Mouse (Mus musculus) lung, postnatal 0 days (tissue): ENCODE measurements around the gene Nprl2.

Experiments
- CTCF ChIP-seq: IDR thresholded peaks from 2 replicates; pipeline ENCODE4 v1.5.1; 2016; ENCODE audit warnings: antibody characterized with exemption, mild to moderate bottlenecking
- EP300 ChIP-seq: IDR thresholded peaks from 2 replicates; pipeline ENCODE4 v1.6.1; 2016; ENCODE audit warnings: antibody characterized with exemption, mild to moderate bottlenecking, control low read depth

DNA sequence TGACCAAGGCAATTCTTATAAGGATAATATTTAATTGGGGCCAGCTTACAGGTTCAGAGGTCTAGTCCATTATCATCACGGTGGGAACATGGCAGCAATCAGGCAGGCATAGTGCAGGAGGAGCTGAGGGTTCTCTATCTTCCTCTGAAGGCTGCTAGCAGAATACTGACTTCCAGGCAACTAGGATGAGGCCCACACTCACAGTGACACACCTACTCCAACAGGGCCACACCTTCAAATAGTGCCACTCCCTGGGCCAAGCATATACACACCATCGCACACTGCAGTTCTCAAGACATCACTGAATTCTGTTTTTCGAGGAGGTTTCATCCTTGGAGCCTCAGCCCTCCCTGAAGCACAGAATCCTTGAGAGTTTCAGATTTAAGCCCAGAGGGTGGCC, 45.7 kb upstream of the Nprl2 start:
- TF ChIP-seq CTCF, result no peak
- no peak for TF ChIP-seq EP300
